ENCODE assay signal across 18 mouse cellular contexts in genomic region chr1:182878719-182879118, GRCm38 (mm10).
DNase-seq lines count a peak whose midpoint lies in the region; ATAC-seq lines count a peak whose summit lies in the region.
"Had no signal": no experiment of that assay in that cellular context is flagged by ENCODE, and none has a peak within 500 bp of the region (broad histone marks: within the 10 kb centered on the region; RNA-seq: fewer than 3 reads in every experiment).

No protein-coding gene starts in this region.

- H3K4me2 ChIP-seq in heart, embryonic 11.5 days = no peak overlapping the region
- H3K4me2 ChIP-seq: embryonic facial prominence, embryonic 15.5 days; forebrain, embryonic 15.5 days; hindbrain, embryonic 13.5 days had no signal

- no peak overlapping the region for H3K27ac ChIP-seq in heart, embryonic 11.5 days (ENCODE audit: low read depth, low read length)
- H3K27ac ChIP-seq: embryonic facial prominence, embryonic 15.5 days; forebrain, embryonic 15.5 days; hindbrain, embryonic 13.5 days; hindbrain, postnatal 0 days had no signal

- no peaks in the 10 kb centered on the region; the same call in 1 of the 2 replicates for H3K9me3 ChIP-seq in heart, embryonic 11.5 days (replicated peaks; ENCODE audit: control insufficient read depth, low read length)
- H3K9me3 ChIP-seq: embryonic facial prominence, embryonic 15.5 days; forebrain, embryonic 15.5 days had no signal

- H3K4me1 ChIP-seq in heart, embryonic 11.5 days (ENCODE audit: control insufficient read depth, insufficient read depth, low read length) = no peaks in the 10 kb centered on the region
- H3K4me1 ChIP-seq: embryonic facial prominence, embryonic 15.5 days; forebrain, embryonic 15.5 days had no signal

- DNase-seq in heart, adult 8-10 months (ENCODE audit: low spot score) = peak; percentile 3
- DNase-seq in 3T3-L1 (ENCODE audit: low read depth, low spot score) = peak; percentile 65
- DNase-seq in Muller cell, postnatal 12 days (ENCODE audit: inconsistent ontology term) = peak; percentile 65
- peak; percentile 49 for DNase-seq in skeletal muscle tissue, adult 2 months (ENCODE audit: low read depth, low spot score)
- no peak for DNase-seq in left cerebral cortex, adult 11 months (ENCODE audit: low spot score)
- DNase-seq: B cell, adult 2 months; cerebellum, adult 2 months; gastrocnemius, postnatal 36 days; kidney, adult 11 months; kidney, adult 9 months had no signal

- WGBS in heart, embryonic 11.5 days (ENCODE audit: insufficient replicate concordance) = 79% methylated on average over 4 of the region's 4 CpGs

- no peak overlapping the region for H3K9ac ChIP-seq in heart, embryonic 11.5 days (ENCODE audit: low read depth, low read length)
- H3K9ac ChIP-seq: embryonic facial prominence, embryonic 15.5 days; forebrain, embryonic 15.5 days; hindbrain, embryonic 13.5 days had no signal

- no peak overlapping the region for H3K4me3 ChIP-seq in heart, embryonic 11.5 days (ENCODE audit: low read depth, low read length)
- H3K4me3 ChIP-seq: embryonic facial prominence, embryonic 15.5 days; erythroblast, embryonic 14.5 days; forebrain, embryonic 15.5 days; hindbrain, embryonic 13.5 days had no signal

- H3K27me3 ChIP-seq in heart, embryonic 11.5 days (ENCODE audit: control insufficient read depth, insufficient read depth, low read length) = no peaks in the 10 kb centered on the region
- H3K27me3 ChIP-seq: embryonic facial prominence, embryonic 15.5 days; forebrain, embryonic 15.5 days; hindbrain, embryonic 13.5 days had no signal

- no peak for ATAC-seq in heart, embryonic 11.5 days (replicated peaks; ENCODE audit: insufficient number of reproducible peaks, low FRiP score, low TSS enrichment)
- ATAC-seq: CD4-positive, CD25-positive, alpha-beta regulatory T cell, adult 4 months; forebrain, embryonic 15.5 days had no signal

- no peaks in the 10 kb centered on the region for H3K36me3 ChIP-seq in heart, embryonic 11.5 days (ENCODE audit: control insufficient read depth, insufficient read depth, low read length)
- H3K36me3 ChIP-seq: embryonic facial prominence, embryonic 15.5 days; forebrain, embryonic 15.5 days; G1E had no signal
